Mouse (Mus musculus): ENCODE results near the gene 2010111I01Rik. TPM values are rescaled to one million over a fixed set of nuclear protein-coding genes. Genes with fewer than 3 reads are reported as not detected.

2010111I01Rik gene
- total and polyA plus RNA-seq, 2 experiments from 2014 or later: 16.2 to 30.3 TPM

DNA sequence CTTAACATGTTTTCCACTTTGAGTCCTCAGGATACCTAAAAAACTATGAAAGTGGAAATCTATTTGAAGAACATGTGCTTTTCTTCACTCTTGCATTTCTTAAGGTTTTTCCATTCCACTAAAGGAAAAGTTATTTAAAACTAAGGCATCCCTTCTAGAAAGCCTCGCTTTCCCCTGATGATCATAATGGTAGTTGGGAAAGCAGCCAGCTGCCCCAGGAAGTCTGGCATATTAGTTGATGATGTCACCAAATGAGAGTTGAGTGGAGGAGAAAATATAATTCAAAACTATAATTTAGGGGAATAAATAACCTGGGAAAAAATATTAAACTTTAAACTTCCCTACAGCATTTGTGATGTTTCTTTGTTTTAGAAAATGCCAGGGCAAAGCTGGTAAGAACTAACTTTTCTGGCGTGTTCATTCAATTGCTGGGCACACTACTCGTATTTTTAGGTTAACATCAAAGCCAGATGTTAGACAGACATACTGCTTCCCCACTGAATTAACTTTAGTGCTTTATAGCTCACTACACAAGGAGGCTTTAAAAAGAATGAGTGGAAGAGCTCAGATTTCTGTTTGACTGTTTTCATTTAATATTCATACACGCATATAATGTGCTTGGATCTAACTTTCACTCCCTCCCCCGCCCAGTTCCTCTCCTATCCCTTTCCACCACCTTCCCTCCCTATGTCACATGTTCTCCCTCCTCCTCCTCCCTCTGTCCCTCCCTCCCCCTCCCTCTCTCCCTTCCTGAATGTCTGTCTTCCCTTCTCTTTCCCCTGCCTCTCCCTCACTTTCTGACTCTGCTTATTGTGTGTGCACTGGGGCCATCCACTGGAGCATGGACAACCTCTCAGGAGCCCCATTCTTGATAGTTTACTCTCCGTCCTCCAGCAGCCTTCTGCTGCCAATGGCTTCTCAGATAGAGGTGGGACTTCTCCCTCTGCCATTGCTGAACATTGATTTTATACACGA, 58.8 kb downstream of the 2010111I01Rik start:
- DNase-seq (ENCODE audit: low spot score) (no peak), ATAC-seq (ENCODE audit: low FRiP score) (no peak)
- no peak for TF ChIP-seq CTCF (IDR thresholded peaks at IDR 0.05)
- no peaks in the 10 kb centered on the region for H3K4me1 ChIP-seq (ENCODE audit: insufficient read depth, low read length)
- H3K27me3 ChIP-seq (ENCODE audit: insufficient read depth, low read length): no peaks in the 10 kb centered on the region
- H3K36me3 ChIP-seq (ENCODE audit: insufficient read depth, low read length): no peaks in the 10 kb centered on the region
- no peaks in the 10 kb centered on the region for H3K9me3 ChIP-seq (ENCODE audit: low read length)
- H3K27ac ChIP-seq (ENCODE audit: low read depth, low read length): no peak overlapping the region
- H3K4me3 ChIP-seq (ENCODE audit: low read depth, low read length): no peak overlapping the region
- H3K4me2 ChIP-seq (ENCODE audit: low read depth, low read length, poor library complexity, severe bottlenecking): no peak overlapping the region
- 74% methylated on average over 7 of the region's 7 CpGs for WGBS
- H3K9ac ChIP-seq (replicated peaks; ENCODE audit: low read length, poor library complexity, severe bottlenecking): no peak overlapping the region

DNA sequence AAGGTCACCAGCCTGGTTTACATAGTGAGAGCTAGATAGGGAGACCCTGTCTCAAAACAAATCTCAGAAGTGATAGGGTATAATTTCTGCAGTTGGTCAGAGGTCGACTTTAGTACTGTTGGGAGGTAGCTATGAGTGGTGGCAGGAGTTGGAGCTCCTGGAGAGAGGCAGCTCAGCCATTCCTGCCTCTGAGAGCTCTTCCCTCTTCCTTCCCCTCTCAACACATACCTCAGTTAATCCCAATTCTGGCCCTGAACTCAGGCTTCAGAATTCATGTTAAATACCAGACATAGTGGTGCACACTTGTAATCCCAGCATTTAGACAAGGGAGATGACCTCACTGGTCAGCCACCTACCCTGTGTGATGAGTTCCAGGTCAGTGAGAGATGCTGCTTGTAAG, 65.3 kb downstream of the 2010111I01Rik start:
- no peak for TF ChIP-seq CTCF (IDR thresholded peaks at IDR 0.05)
- no peak overlapping the region for H3K4me3 ChIP-seq (ENCODE audit: low read depth, low read length)
- H3K9me3 ChIP-seq (ENCODE audit: low read length): no peaks in the 10 kb centered on the region
- H3K27ac ChIP-seq (ENCODE audit: low read depth, low read length): no peak overlapping the region
- no peak overlapping the region for H3K9ac ChIP-seq (replicated peaks; ENCODE audit: low read length, poor library complexity, severe bottlenecking)
- H3K4me1 ChIP-seq (ENCODE audit: insufficient read depth, low read length): peaks cover 2% of the 10 kb centered on the region; the same call in 1 of the 2 replicates
- H3K4me2 ChIP-seq (ENCODE audit: low read depth, low read length, poor library complexity, severe bottlenecking): no peak overlapping the region
- DNase-seq (ENCODE audit: low spot score) (no peak), ATAC-seq (ENCODE audit: low FRiP score) (no peak)
- WGBS: 67% methylated on average over 1 of the region's 1 CpGs
- no peaks in the 10 kb centered on the region for H3K27me3 ChIP-seq (ENCODE audit: insufficient read depth, low read length)
- H3K36me3 ChIP-seq (ENCODE audit: insufficient read depth, low read length): no peaks in the 10 kb centered on the region

DNA sequence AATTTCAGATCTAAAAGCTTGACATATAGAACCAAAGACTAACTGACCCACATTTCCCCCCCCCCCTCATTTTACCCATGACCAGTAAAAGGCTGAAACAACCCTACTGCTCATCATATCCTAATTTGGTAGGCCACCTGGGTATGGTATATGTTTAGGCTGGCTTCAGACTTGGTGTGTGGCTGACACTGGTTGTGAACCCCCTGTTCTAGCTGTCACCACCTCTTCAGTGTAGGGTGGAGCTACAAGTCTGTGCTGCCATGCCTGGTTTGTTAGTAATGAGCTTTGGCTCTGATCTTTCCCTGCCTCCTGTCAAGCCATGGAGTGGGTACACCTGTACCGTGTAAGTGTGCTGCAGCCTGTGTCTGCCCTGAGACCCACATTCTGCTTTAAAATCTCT, 66.6 kb downstream of the 2010111I01Rik start:
- ATAC-seq (ENCODE audit: low FRiP score): 0 out of 2 replicates have a peak, but pooled peaks have one; percentile 8
- no peak overlapping the region for H3K4me3 ChIP-seq (ENCODE audit: low read depth, low read length)
- 68% methylated on average over 1 of the region's 1 CpGs for WGBS

GRCm38 (mm10) chr13:63032304-63032830, 67.7 kb downstream of the 2010111I01Rik start:
- ATAC-seq (ENCODE audit: low FRiP score) (no peak), DNase-seq (ENCODE audit: low spot score) (no peak)
- Histone ChIP-seq H3K36me3 (ENCODE audit: insufficient read depth, low read length) (no peaks in the 10 kb centered on the region), H3K9me3 (ENCODE audit: low read length) (no peaks in the 10 kb centered on the region), H3K27ac (ENCODE audit: low read depth, low read length) (no peak overlapping the region), H3K27me3 (ENCODE audit: insufficient read depth, low read length) (no peaks in the 10 kb centered on the region), H3K9ac (replicated peaks; ENCODE audit: low read length, poor library complexity, severe bottlenecking) (no peak overlapping the region), H3K4me2 (ENCODE audit: low read depth, low read length, poor library complexity, severe bottlenecking) (no peak overlapping the region), H3K4me3 (ENCODE audit: low read depth, low read length) (no peak overlapping the region), H3K4me1 (ENCODE audit: insufficient read depth, low read length) (peaks cover 2% of the 10 kb centered on the region; the same call in 1 of the 2 replicates)
- WGBS: 60% methylated on average over 5 of the region's 5 CpGs
- no peak for TF ChIP-seq CTCF (IDR thresholded peaks at IDR 0.05)

More for the DNA sequence above, 66.6 kb downstream of the 2010111I01Rik start:
- TF ChIP-seq CTCF (IDR thresholded peaks at IDR 0.05): no peak
- no peak for DNase-seq (ENCODE audit: low spot score)
- H3K4me2 ChIP-seq (ENCODE audit: low read depth, low read length, poor library complexity, severe bottlenecking): no peak overlapping the region
- H3K27ac ChIP-seq (ENCODE audit: low read depth, low read length): no peak overlapping the region
- no peaks in the 10 kb centered on the region for H3K9me3 ChIP-seq (ENCODE audit: low read length)
- H3K36me3 ChIP-seq (ENCODE audit: insufficient read depth, low read length): no peaks in the 10 kb centered on the region
- peaks cover 2% of the 10 kb centered on the region; the same call in 1 of the 2 replicates for H3K4me1 ChIP-seq (ENCODE audit: insufficient read depth, low read length)
- H3K27me3 ChIP-seq (ENCODE audit: insufficient read depth, low read length): no peaks in the 10 kb centered on the region
- H3K9ac ChIP-seq (replicated peaks; ENCODE audit: low read length, poor library complexity, severe bottlenecking): no peak overlapping the region

DNA sequence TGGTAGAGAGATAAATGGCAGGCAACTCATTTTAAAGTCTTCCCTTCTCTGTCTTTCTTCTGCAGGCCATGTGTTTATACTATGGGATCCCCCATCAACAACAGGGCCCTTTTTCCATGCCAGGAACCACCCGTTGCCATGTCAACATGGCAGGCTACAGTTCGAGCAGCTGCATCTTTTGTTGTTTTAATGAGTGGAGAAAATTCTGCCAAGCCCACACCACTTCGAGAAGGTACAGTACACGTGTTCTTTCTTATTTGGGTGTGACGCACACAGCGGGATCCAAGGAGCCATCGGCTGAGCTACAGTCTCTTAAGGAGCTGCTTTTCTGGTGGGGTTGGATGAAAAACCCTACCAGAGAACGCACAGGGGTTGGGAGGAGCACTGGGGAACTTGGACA, 68.3 kb downstream of the 2010111I01Rik start:
- no peak overlapping the region for H3K4me2 ChIP-seq (ENCODE audit: low read depth, low read length, poor library complexity, severe bottlenecking)
- no peaks in the 10 kb centered on the region for H3K27me3 ChIP-seq (ENCODE audit: insufficient read depth, low read length)
- no peak for TF ChIP-seq CTCF (IDR thresholded peaks at IDR 0.05)
- 39% methylated on average over 8 of the region's 8 CpGs for WGBS
- H3K4me3 ChIP-seq (ENCODE audit: low read depth, low read length): no peak overlapping the region
- no peaks in the 10 kb centered on the region for H3K9me3 ChIP-seq (ENCODE audit: low read length)
- no peak overlapping the region for H3K27ac ChIP-seq (ENCODE audit: low read depth, low read length)
- no peaks in the 10 kb centered on the region for H3K36me3 ChIP-seq (ENCODE audit: insufficient read depth, low read length)
- no peak overlapping the region for H3K9ac ChIP-seq (replicated peaks; ENCODE audit: low read length, poor library complexity, severe bottlenecking)
- DNase-seq (ENCODE audit: low spot score) (peak; percentile 70), ATAC-seq (ENCODE audit: low FRiP score) (no peak)
- peaks cover 2% of the 10 kb centered on the region; the same call in 1 of the 2 replicates for H3K4me1 ChIP-seq (ENCODE audit: insufficient read depth, low read length)

DNA sequence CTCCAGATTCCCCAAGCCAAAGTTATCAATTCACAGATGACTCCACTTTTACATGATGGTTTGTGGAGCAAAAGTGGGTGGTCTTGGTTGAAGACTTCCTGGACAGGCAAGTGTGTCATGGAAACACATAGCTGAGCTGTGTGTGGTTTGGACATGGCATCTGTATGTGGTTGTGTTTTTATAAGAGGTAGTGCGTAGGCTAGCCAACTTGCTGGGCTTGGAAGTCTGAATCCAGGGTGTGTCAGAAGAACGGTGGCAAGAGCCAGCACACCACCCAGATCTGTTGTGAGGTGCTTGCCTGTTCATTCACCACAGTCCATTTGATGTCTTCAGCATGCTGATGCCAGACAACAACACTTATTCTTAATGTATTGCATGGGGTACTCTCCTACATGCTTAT, 68.7 kb downstream of the 2010111I01Rik start:
- ATAC-seq (ENCODE audit: low FRiP score) (no peak), DNase-seq (ENCODE audit: low spot score) (no peak)
- Histone ChIP-seq H3K27me3 (ENCODE audit: insufficient read depth, low read length) (no peaks in the 10 kb centered on the region), H3K27ac (ENCODE audit: low read depth, low read length) (no peak overlapping the region), H3K4me1 (ENCODE audit: insufficient read depth, low read length) (peaks cover 2% of the 10 kb centered on the region; the same call in 1 of the 2 replicates), H3K9ac (replicated peaks; ENCODE audit: low read length, poor library complexity, severe bottlenecking) (no peak overlapping the region), H3K4me2 (ENCODE audit: low read depth, low read length, poor library complexity, severe bottlenecking) (no peak overlapping the region), H3K9me3 (ENCODE audit: low read length) (no peaks in the 10 kb centered on the region), H3K4me3 (ENCODE audit: low read depth, low read length) (no peak overlapping the region), H3K36me3 (ENCODE audit: insufficient read depth, low read length) (no peaks in the 10 kb centered on the region)
- TF ChIP-seq CTCF (IDR thresholded peaks at IDR 0.05): no peak
- WGBS: 98% methylated on average over 2 of the region's 2 CpGs

Data from midbrain, postnatal 0 days (tissue).